Mouse (Mus musculus): ENCODE results near the gene Tnxb.

Gene Tnxb

GRCm38 (mm10) chr17:34670235-34670634 lies at the start of gene Tnxb:
Tnxb (plus strand) TSS chr17:34670535.
- no peak for DNase-seq (ENCODE audit: low spot score)

- DNase-seq (ENCODE audit: low spot score), result no peak
Measured at GRCm38 (mm10) chr17:34621006-34621405, 49.3 kb upstream of the Tnxb start.

GRCm38 (mm10) chr17:34623161-34623560 lies 47.2 kb upstream of the Tnxb start:
- DNase-seq (ENCODE audit: low spot score), result no peak

GRCm38 (mm10) chr17:34624981-34625380 lies 45.4 kb upstream of the Tnxb start:
- no peak for DNase-seq (ENCODE audit: low spot score)

- DNase-seq (ENCODE audit: low spot score), result no peak
Measured at GRCm38 (mm10) chr17:34626062-34626772, 44.1 kb upstream of the Tnxb start.

- peak; percentile 65 for DNase-seq (ENCODE audit: low spot score)
Measured at GRCm38 (mm10) chr17:34626773-34627092, 43.6 kb upstream of the Tnxb start.

- DNase-seq (ENCODE audit: low spot score), result peak; percentile 94
Measured at GRCm38 (mm10) chr17:34627093-34627942, 43.0 kb upstream of the Tnxb start.

GRCm38 (mm10) chr17:34627943-34628643 lies 42.2 kb upstream of the Tnxb start, which contains the start of gene Ppt2:
Ppt2 (minus strand) TSS chr17:34628510.
- DNase-seq (ENCODE audit: low spot score), result no peak

GRCm38 (mm10) chr17:34628644-34628967 lies 41.7 kb upstream of the Tnxb start:
- no peak for DNase-seq (ENCODE audit: low spot score)

- no peak for DNase-seq (ENCODE audit: low spot score)
Measured at GRCm38 (mm10) chr17:34629221-34629751, 41.0 kb upstream of the Tnxb start, which contains the start of gene Prrt1. Prrt1 (plus strand) TSS chr17:34629533.

GRCm38 (mm10) chr17:34629796-34630603 lies 40.3 kb upstream of the Tnxb start:
- DNase-seq (ENCODE audit: low spot score), result no peak

- DNase-seq (ENCODE audit: low spot score), result no peak
Measured at GRCm38 (mm10) chr17:34630761-34631301, 39.5 kb upstream of the Tnxb start.

- no peak for DNase-seq (ENCODE audit: low spot score)
Measured at GRCm38 (mm10) chr17:34631647-34632046, 38.7 kb upstream of the Tnxb start.

- no peak for DNase-seq (ENCODE audit: low spot score)
Measured at GRCm38 (mm10) chr17:34632261-34632691, 38.1 kb upstream of the Tnxb start.

GRCm38 (mm10) chr17:34635671-34636070 lies 34.7 kb upstream of the Tnxb start:
- DNase-seq (ENCODE audit: low spot score), result no peak

GRCm38 (mm10) chr17:34637459-34637858 lies 32.9 kb upstream of the Tnxb start:
- no peak for DNase-seq (ENCODE audit: low spot score)

- DNase-seq (ENCODE audit: low spot score), result no peak
Measured at GRCm38 (mm10) chr17:34639461-34640255, 30.7 kb upstream of the Tnxb start.

GRCm38 (mm10) chr17:34640778-34641601 lies 29.3 kb upstream of the Tnxb start:
- no peak for DNase-seq (ENCODE audit: low spot score)

GRCm38 (mm10) chr17:34641945-34642344 lies 28.4 kb upstream of the Tnxb start:
- no peak for DNase-seq (ENCODE audit: low spot score)

- DNase-seq (ENCODE audit: low spot score), result peak; percentile 45
Measured at GRCm38 (mm10) chr17:34643379-34643778, 27.0 kb upstream of the Tnxb start.

All from yolk sac, embryonic 10.5 days (tissue).